Comparison of ENCODE assay signal across 9 mouse cellular contexts in the genomic region with DNA sequence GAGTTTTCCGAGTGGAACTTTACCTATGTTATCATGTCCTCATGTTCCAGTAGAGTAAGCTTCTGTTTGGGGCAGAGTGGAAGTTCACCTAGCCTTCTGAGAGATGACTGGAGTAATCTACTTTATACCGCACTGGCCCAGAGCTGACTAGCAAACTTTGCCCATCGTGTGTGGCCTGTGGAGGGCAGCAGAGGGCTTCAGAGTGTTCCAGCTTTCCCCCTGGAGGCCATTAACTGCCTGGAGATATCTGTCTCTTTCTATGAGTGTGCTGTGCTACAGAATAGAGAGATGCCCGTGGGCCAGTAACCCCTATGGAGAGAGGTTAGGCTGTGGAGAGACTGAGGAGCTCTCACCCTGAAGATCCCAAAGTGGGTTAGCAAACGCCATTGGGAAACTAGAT.
DNase-seq lines count a peak whose midpoint lies in the region; ATAC-seq lines count a peak whose summit lies in the region.
"Had no signal": no experiment of that assay in that cellular context is flagged by ENCODE, and none has a peak within 500 bp of the region (broad histone marks: within the 10 kb centered on the region; RNA-seq: fewer than 3 reads in every experiment).

No protein-coding gene starts in this region.

- intact Hi-C loops in gastrocnemius, postnatal 14 days (cut with DNase I; ENCODE audit: low total_unique reads): no loop called here
- intact Hi-C loops in gastrocnemius, postnatal 36 days (cut with DNase I): no loop called here
- intact Hi-C loops in left cerebral cortex, postnatal 36 days (cut with DNase I): loop anchor here (5.0 to 10.0 kb wide), 2 partner anchors 168 to 379 kb away; no protein-coding TSS in a partner anchor

- ATAC-seq in embryonic facial prominence, embryonic 11.5 days (replicated peaks; ENCODE audit: insufficient number of reproducible peaks, low FRiP score, low TSS enrichment, low read depth): 0 out of 2 replicates have a peak, but pooled peaks have one; percentile 56
- no peak for ATAC-seq in midbrain, embryonic 14.5 days (ENCODE audit: low FRiP score, low TSS enrichment)

- H3K9me3 ChIP-seq in embryonic facial prominence, embryonic 11.5 days (replicated peaks; ENCODE audit: control insufficient read depth, low read length): no peaks in the 10 kb centered on the region
- H3K9me3 ChIP-seq in midbrain, embryonic 14.5 days (ENCODE audit: control insufficient read depth, low read length): no peaks in the 10 kb centered on the region
- H3K9me3 ChIP-seq: liver, embryonic 13.5 days had no signal

- H3K27ac ChIP-seq in embryonic facial prominence, embryonic 11.5 days (replicated peaks; ENCODE audit: low read depth, low read length): no peak overlapping the region
- no peak overlapping the region for H3K27ac ChIP-seq in midbrain, embryonic 14.5 days (replicated peaks; ENCODE audit: low read depth, low read length)
- H3K27ac ChIP-seq: liver, embryonic 13.5 days had no signal

- peak; percentile 4 for DNase-seq in gastrocnemius, postnatal 14 days
- no peak for DNase-seq in gastrocnemius, postnatal 36 days
- DNase-seq in adrenal gland, adult (ENCODE audit: inconsistent age in 2 of 2, low spot score in 1 of 2): peak; percentile 31 to 79
- peak; percentile 67 for DNase-seq in embryonic facial prominence, embryonic 11.5 days (ENCODE audit: low spot score)
- DNase-seq in kidney, adult 18-20 months: peak; percentile 74
- DNase-seq in left cerebral cortex, postnatal 36 days (ENCODE audit: low spot score in 2 of 2): peak; percentile 43 to 50
- peak; percentile 58 for DNase-seq in midbrain, embryonic 14.5 days
- DNase-seq in thymus, postnatal 0 days (ENCODE audit: low spot score): peak; percentile 22
- DNase-seq: liver, embryonic 13.5 days had no signal

- no peaks in the 10 kb centered on the region for H3K4me1 ChIP-seq in embryonic facial prominence, embryonic 11.5 days (ENCODE audit: control insufficient read depth, insufficient read depth, low read length)
- no peaks in the 10 kb centered on the region for H3K4me1 ChIP-seq in midbrain, embryonic 14.5 days (ENCODE audit: control insufficient read depth, insufficient read depth, low read length)
- H3K4me1 ChIP-seq: liver, embryonic 13.5 days had no signal

- no peak overlapping the region for H3K9ac ChIP-seq in embryonic facial prominence, embryonic 11.5 days (replicated peaks; ENCODE audit: low read length)
- no peak overlapping the region for H3K9ac ChIP-seq in midbrain, embryonic 14.5 days (replicated peaks; ENCODE audit: low read length)
- H3K9ac ChIP-seq: liver, embryonic 13.5 days had no signal

- H3K36me3 ChIP-seq in embryonic facial prominence, embryonic 11.5 days (replicated peaks; ENCODE audit: control insufficient read depth, insufficient read depth, low read depth, low read length): no peaks in the 10 kb centered on the region
- H3K36me3 ChIP-seq in midbrain, embryonic 14.5 days (ENCODE audit: control insufficient read depth, insufficient read depth, low read length): no peaks in the 10 kb centered on the region
- H3K36me3 ChIP-seq: liver, embryonic 13.5 days had no signal

- WGBS in embryonic facial prominence, embryonic 11.5 days: 34% methylated on average over 5 of the region's 5 CpGs
- 39% methylated on average over 5 of the region's 5 CpGs for WGBS in midbrain, embryonic 14.5 days

- no peaks in the 10 kb centered on the region for H3K27me3 ChIP-seq in embryonic facial prominence, embryonic 11.5 days (ENCODE audit: control insufficient read depth, insufficient read depth, low read length)
- no peaks in the 10 kb centered on the region for H3K27me3 ChIP-seq in midbrain, embryonic 14.5 days (ENCODE audit: control insufficient read depth, insufficient read depth, low read length)
- H3K27me3 ChIP-seq: liver, embryonic 13.5 days had no signal

- H3K4me2 ChIP-seq in embryonic facial prominence, embryonic 11.5 days (ENCODE audit: low read depth, low read length): no peak overlapping the region
- H3K4me2 ChIP-seq in midbrain, embryonic 14.5 days (ENCODE audit: low read length): no peak overlapping the region
- H3K4me2 ChIP-seq: liver, embryonic 13.5 days had no signal

- no peak overlapping the region for H3K4me3 ChIP-seq in embryonic facial prominence, embryonic 11.5 days (ENCODE audit: low read depth, low read length)
- no peak overlapping the region for H3K4me3 ChIP-seq in midbrain, embryonic 14.5 days (replicated peaks; ENCODE audit: low read depth, low read length)
- H3K4me3 ChIP-seq: liver, embryonic 13.5 days had no signal

Comparison
In these comparisons a context has a peak if more than half of its experiments do, and no peak if none do; other contexts are left out.
1. DNase-seq: peak in gastrocnemius, postnatal 14 days (single experiment), adrenal gland, adult (2 of 2), embryonic facial prominence, embryonic 11.5 days (single experiment), kidney, adult 18-20 months (single experiment), left cerebral cortex, postnatal 36 days (2 of 2), midbrain, embryonic 14.5 days (single experiment) and thymus, postnatal 0 days (single experiment); none in gastrocnemius, postnatal 36 days (0 of 2).